Mouse (Mus musculus) erythroblast, embryonic 14.5 days (primary cell): ENCODE measurements around the gene Mrpl23.

Experiments used
- GATA1 ChIP-seq: IDR thresholded peaks from 2 replicates; pipeline ENCODE4 v1.6.1; 2012; ENCODE audit warnings: low read length, inconsistent platforms, mixed read lengths
- TAL1 ChIP-seq: IDR thresholded peaks from 3 replicates; pipeline ENCODE4 v1.6.1; 2012; ENCODE audit warnings: low read length, inconsistent platforms, mixed read lengths

- no peak for TF ChIP-seq TAL1
- TF ChIP-seq GATA1: no peak
Measured at GRCm38 (mm10) chr7:142570565-142570964, 38.1 kb downstream of the Mrpl23 start.
